Mouse (Mus musculus) liver, embryonic 15.5 days (tissue): ENCODE data around the gene Ccr8. TPM values are rescaled to one million over a fixed set of nuclear protein-coding genes. Genes with fewer than 3 reads are reported as not detected.

ENCODE experiments used
- ATAC-seq: fragments of 200-750 bp; cut with Nextera tagmentation; 2 replicates; pipeline ENCODE4 v1.8.0; 2017; ENCODE audit warnings: moderate number of reproducible peaks, mild to moderate bottlenecking, moderate library complexity; ENCODE audit not compliant: insufficient read depth
- H3K27ac ChIP-seq: fragments of 300-500 bp; sonication (generic); replicated peaks from 2 replicates; pipeline ENCODE4 v1.5.1; 2015; ENCODE audit warnings: mild to moderate bottlenecking, inconsistent platforms
- H3K27me3 ChIP-seq: fragments of 300-500 bp; sonication (generic); 2 replicates; pipeline ENCODE4 v1.6.1; 2015; ENCODE audit warnings: mild to moderate bottlenecking, inconsistent platforms
- H3K36me3 ChIP-seq: fragments of 300-500 bp; sonication (generic); replicated peaks from 2 replicates; pipeline ENCODE4 v1.6.1; 2015; ENCODE audit warnings: moderate library complexity, mild to moderate bottlenecking, inconsistent platforms
- H3K4me1 ChIP-seq: fragments of 300-500 bp; sonication (generic); replicated peaks from 2 replicates; pipeline ENCODE4 v1.6.1; 2015; ENCODE audit warnings: inconsistent platforms
- H3K4me2 ChIP-seq: fragments of 300-500 bp; sonication (generic); 2 replicates; pipeline ENCODE4 v1.6.1; 2015; ENCODE audit warnings: moderate library complexity, mild to moderate bottlenecking, inconsistent platforms
- H3K4me3 ChIP-seq: fragments of 300-500 bp; sonication (generic); replicated peaks from 2 replicates; pipeline ENCODE4 v1.5.1; 2015; ENCODE audit warnings: mild to moderate bottlenecking, inconsistent platforms
- H3K9ac ChIP-seq: fragments of 300-500 bp; sonication (generic); 2 replicates; pipeline ENCODE4 v1.6.1; 2015; ENCODE audit warnings: moderate library complexity, mild to moderate bottlenecking, inconsistent platforms
- H3K9me3 ChIP-seq: fragments of 300-500 bp; sonication (generic); replicated peaks from 2 replicates; pipeline ENCODE4 v1.6.1; 2016; ENCODE audit warnings: inconsistent platforms
- WGBS: fragments of 180-500 bp; shearing (Covaris S2); methylation state at CpG from one replicate; pipeline ENCODE4 v1.1.7; 2015; ENCODE audit warnings: mixed read lengths; ENCODE audit not compliant: insufficient replicate concordance; 5-methylcytosine and 5-hydroxymethylcytosine counted together
- polyA plus RNA-seq: library from polyadenylated mRNA; unstranded; fragments of >200 nt; fragmentation: Nextera tagmentation; extraction: Ambion mirVana; gene quantifications from 2 replicates; pipeline ENCODE4 v1.2.1, GENCODE M21; 2015

Gene Ccr8
- polyA plus RNA-seq, 1 experiment from 2014 or later, result 0.07 TPM

DNA sequence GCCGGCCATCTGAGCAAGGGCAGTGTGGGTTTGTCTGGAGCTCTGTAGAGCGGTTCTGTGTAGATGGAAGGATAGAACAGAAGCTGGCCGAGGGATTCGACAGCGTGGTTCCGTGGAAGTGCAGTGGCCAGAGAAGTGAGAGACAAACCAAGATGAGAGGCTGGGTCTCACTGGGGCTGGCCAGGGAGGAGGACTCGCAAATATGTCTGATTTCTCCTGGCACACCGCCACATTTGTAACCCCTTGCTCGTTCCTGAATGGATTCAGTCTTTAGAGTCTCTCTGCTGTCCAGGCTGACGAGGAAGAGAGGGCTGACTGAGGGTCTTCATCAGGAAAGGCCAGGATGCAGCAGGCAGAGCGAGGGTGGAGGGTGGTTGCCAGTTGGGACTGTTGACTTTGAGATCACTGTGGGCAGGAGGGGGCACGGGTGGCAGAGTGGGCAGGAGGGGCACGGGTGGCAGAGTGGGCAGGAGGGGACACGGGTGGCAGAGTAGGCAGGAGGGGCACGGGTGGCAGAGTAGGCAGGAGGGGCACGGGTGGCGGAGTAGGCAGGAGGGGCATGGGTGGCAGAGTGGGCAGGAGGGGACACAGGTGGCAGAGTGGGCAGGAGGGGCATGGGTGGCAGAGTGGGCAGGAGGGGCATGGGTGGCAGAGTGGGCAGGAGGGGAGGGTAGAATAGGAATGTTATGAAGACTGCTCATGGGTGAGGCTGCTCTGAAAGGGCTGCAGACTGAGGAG is 22.3 kb downstream of the Ccr8 start:
- peak overlapping the region; percentile 99 for H3K27ac ChIP-seq

DNA sequence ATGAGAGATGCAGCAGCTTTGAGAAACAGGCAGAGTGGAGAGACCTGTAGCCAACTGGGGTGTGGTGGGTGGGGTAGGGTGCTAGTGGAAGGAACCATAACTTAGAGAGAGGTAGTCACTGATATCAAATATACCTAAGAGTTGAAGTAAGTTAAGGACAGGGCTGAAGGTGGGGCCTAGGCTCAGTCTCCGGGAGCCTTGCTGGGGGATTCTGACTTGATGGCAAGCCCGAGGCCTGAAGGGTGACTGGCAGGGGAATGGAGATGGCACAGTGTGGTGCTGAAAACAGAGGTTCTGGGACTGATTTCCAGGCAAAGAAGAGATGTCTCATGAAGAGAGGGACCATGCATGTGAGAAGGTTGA is 22.9 kb downstream of the Ccr8 start:
- Histone ChIP-seq H3K27me3 (no peaks in the 10 kb centered on the region), H3K36me3 (peaks cover 36% of the 10 kb centered on the region), H3K4me3 (peak overlapping the region; percentile 68), H3K4me2 (peak overlapping the region; percentile 96), H3K4me1 (peaks cover 88% of the 10 kb centered on the region), H3K27ac (peak overlapping the region; percentile 99), H3K9ac (peak overlapping the region; percentile 79), H3K9me3 (no peaks in the 10 kb centered on the region)
- peak; percentile 36 for ATAC-seq
- WGBS, result 19% methylated on average over 2 of the region's 2 CpGs

More for the DNA sequence above, 22.3 kb downstream of the Ccr8 start:
- Histone ChIP-seq H3K36me3 (peaks cover 31% of the 10 kb centered on the region), H3K9ac (peak overlapping the region; percentile 79), H3K4me1 (peaks cover 87% of the 10 kb centered on the region), H3K4me3 (peak overlapping the region; percentile 68), H3K4me2 (peak overlapping the region; percentile 96), H3K27me3 (no peaks in the 10 kb centered on the region), H3K9me3 (no peaks in the 10 kb centered on the region)
- 71% methylated on average over 17 of the region's 17 CpGs for WGBS
- ATAC-seq, result no peak

DNA sequence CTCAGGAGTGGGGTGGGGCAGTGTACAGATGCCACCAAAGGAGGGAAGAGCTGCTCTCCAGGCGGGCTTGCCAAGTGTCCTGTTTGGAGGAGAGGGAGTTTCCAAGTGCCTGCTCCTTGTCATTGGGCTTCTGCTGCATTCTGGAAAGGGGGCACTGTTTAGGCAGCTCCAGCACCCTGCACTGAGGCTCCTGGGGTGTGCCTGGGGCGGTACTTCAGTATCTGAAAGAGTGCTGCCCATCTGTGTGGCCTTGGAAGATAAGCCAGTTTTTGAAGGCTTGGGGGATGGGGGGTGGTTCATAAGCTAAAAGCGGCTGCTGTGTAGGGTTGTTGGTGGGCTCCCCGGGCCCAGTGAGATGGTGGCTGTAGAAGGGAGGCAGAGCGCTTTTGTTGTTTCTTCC is 23.7 kb downstream of the Ccr8 start:
- Histone ChIP-seq H3K9me3 (no peaks in the 10 kb centered on the region), H3K4me2 (peak overlapping the region; percentile 96), H3K27me3 (no peaks in the 10 kb centered on the region), H3K4me3 (peak overlapping the region; percentile 68), H3K36me3 (peaks cover 44% of the 10 kb centered on the region), H3K9ac (peak overlapping the region; percentile 79), H3K27ac (peak overlapping the region; percentile 99), H3K4me1 (peaks cover 94% of the 10 kb centered on the region)
- 16% methylated on average over 5 of the region's 5 CpGs for WGBS
- peak; percentile 83 for ATAC-seq

DNA sequence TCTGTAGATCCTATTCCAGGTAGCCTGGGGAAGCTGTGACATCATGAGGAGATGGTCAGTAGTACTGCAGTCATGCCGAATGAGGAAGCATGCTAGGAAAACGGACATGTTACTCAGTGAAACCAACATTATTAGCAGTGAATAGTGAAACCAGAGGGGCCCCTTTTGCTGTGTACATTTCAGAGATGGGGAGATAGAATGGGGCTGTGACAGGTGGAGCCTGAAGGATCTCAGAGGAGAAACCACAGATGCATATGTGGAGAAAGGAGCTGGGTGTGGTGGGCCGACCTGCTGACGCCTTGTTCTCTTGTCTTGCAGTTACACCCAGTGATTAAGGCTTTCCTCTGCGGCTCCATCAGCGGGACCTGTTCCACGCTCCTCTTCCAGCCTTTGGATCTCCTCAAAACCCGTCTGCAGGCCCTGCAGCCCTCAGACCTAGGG is 24.3 kb downstream of the Ccr8 start:
- H3K9me3 ChIP-seq, result no peaks in the 10 kb centered on the region
- H3K4me3 ChIP-seq, result peak overlapping the region; percentile 68
- ATAC-seq, result peak; percentile 70
- H3K4me2 ChIP-seq, result peak overlapping the region; percentile 96
- peaks cover 95% of the 10 kb centered on the region for H3K4me1 ChIP-seq
- WGBS, result 12% methylated on average over 8 of the region's 8 CpGs
- H3K36me3 ChIP-seq, result peaks cover 50% of the 10 kb centered on the region
- H3K9ac ChIP-seq, result peak overlapping the region; percentile 79
- H3K27me3 ChIP-seq, result no peaks in the 10 kb centered on the region
- peak overlapping the region; percentile 99 for H3K27ac ChIP-seq

DNA sequence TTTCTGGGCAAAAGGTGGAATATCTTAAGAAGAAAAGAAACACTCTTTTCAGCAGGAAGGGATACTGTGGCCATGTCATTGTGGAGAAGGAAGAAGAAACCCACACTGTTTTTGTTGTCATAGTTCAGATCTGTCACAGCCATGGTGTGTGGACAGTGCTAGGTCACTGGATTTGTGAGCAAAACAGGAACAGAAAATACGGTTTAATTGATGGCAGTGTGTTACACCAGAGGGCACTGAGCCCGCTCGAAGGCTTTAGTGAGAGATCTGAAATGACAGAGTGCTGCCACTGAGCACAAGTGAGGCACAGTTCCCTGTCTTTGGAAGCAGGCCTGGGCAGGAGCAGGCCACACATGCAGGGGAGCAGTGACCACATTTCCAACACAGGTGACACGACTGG is 26.3 kb downstream of the Ccr8 start:
- Histone ChIP-seq H3K4me2 (peak overlapping the region; percentile 96), H3K9ac (peak overlapping the region; percentile 79), H3K27ac (peak overlapping the region; percentile 99), H3K36me3 (peaks cover 71% of the 10 kb centered on the region), H3K4me3 (peak overlapping the region; percentile 68; the same call in 1 of the 2 replicates), H3K4me1 (peaks cover 79% of the 10 kb centered on the region), H3K27me3 (no peaks in the 10 kb centered on the region), H3K9me3 (no peaks in the 10 kb centered on the region)
- WGBS, result 71% methylated on average over 4 of the region's 4 CpGs
- no peak for ATAC-seq

DNA sequence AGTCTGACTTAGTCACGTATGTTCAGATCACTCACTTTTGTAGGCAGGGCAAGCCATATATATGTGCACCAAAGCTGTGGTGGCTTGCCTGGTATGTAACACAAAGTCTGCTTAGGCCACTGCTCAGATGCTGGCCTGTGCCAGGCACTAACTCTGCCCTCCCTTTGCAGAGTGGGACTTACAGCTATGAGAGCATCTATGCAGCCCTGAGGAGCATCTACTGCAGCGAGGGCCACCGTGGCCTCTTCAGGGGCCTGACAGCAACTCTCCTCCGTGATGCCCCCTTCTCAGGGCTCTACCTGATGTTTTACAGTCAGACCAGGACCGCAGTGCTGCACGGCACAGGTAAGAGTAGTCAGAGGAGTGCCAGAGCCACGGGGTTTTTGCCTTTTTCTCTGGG is 28.6 kb downstream of the Ccr8 start:
- H3K4me3 ChIP-seq, result no peak overlapping the region
- no peaks in the 10 kb centered on the region for H3K9me3 ChIP-seq
- H3K4me2 ChIP-seq, result peak overlapping the region; percentile 13
- WGBS, result 94% methylated on average over 7 of the region's 7 CpGs
- H3K4me1 ChIP-seq, result peaks cover 56% of the 10 kb centered on the region
- peaks cover 88% of the 10 kb centered on the region for H3K36me3 ChIP-seq
- ATAC-seq, result no peak
- no peak overlapping the region for H3K9ac ChIP-seq
- H3K27ac ChIP-seq, result peak overlapping the region; percentile 45
- no peaks in the 10 kb centered on the region for H3K27me3 ChIP-seq

DNA sequence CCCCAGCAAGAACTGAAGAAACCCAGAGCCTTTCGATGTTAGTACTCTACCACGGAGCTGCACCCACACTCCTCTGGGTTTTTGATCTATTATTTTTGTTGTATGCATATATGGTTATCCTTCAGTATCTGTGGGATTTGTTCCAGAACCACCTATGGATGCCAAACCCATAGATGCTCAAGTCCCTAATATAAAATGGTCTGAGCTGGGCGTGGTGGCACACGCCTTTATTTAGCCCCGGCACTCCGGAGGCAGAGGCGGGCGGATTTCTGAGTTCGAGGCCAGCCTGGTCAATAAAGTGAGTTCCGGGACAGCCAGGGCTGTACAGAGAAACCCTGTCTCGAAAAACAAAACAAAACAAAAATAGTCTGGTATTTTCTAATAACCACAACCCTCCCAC is 35.0 kb downstream of the Ccr8 start:
- no peak; the same call in 1 of the 2 replicates for ATAC-seq
- peak overlapping the region; percentile 87 for H3K27ac ChIP-seq

DNA sequence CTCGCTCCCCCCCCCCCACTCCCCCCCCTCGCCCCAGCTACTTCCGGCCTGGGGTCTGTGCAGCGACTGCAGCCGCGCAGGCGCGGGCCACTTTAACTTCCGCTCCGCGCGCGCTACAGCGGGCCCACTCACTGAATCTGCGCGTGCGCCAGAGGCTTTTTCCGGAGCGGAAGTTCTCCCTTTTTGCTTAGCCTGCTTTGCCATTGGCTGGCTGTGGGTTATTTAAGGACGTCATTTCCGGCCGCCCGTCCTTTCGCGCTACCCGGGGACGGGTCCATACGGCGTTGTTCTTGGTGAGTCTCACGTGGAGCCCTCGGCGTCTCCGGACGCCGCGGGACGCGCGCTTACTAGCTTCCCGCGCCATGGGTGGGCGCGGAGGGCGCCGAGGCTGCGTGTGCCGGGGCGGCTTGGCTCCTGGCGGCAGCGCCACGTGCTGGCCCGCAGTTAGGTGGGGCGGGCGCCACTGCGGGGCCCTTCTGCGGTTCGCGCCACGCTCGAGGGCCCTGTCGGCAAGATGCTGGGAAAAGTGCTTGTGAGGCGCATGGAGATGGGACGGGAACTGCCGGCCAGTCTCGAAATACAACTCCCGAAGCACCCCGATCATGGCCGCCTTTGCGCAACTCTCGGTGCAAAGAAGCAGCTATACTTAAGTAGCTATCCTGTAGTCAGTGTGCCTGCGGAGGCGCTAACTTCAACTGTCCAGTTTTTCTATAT is 35.8 kb downstream of the Ccr8 start, which contains the start of gene Rpsa:
Gene Rpsa, plus strand, starts transcription at position 152 of the 714 bp plus-strand sequence.
- ATAC-seq, result peak; percentile 92
- Histone ChIP-seq H3K9ac (peak within 1 kb of the TSS; percentile 96), H3K36me3 (peaks cover 68% of the 10 kb centered on the region), H3K27me3 (no peaks in the 10 kb centered on the region), H3K4me3 (peak within 1 kb of the TSS; percentile 99), H3K4me1 (peaks cover 38% of the 10 kb centered on the region), H3K9me3 (no peaks in the 10 kb centered on the region), H3K27ac (peak within 1 kb of the TSS; percentile 87), H3K4me2 (peak within 1 kb of the TSS; percentile 93)
- WGBS, result under 1% methylated on average over 70 of the region's 72 CpGs

More for the DNA sequence above, 35.0 kb downstream of the Ccr8 start:
- WGBS, result 24% methylated on average over 11 of the region's 11 CpGs
- Histone ChIP-seq H3K4me1 (peaks cover 36% of the 10 kb centered on the region), H3K4me3 (peak overlapping the region; percentile 99), H3K27me3 (no peaks in the 10 kb centered on the region), H3K4me2 (peak overlapping the region; percentile 93), H3K9me3 (no peaks in the 10 kb centered on the region), H3K9ac (peak overlapping the region; percentile 59), H3K36me3 (peaks cover 68% of the 10 kb centered on the region)

DNA sequence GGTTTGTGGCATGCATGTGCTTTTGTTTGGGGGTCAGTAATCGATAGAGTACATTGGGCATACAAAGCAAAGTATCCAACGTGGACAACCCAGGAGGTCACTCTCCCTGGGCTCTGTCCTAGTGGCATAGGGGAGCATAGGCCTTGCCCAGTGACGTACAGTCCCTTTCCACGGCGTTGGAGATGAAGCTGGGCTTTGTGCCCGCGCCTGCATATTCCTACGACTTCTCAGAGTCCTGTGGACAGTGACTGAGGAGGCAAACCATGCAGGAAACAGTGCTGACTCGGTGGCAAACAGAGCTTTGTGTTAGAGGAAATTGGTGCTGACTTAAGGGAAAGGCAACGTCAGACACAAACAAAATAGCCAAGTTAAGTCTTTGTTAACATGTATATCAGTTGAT is 37.4 kb downstream of the Ccr8 start:
- H3K9ac ChIP-seq, result peak overlapping the region; percentile 96
- no peak for ATAC-seq
- WGBS, result 22% methylated on average over 10 of the region's 10 CpGs
- H3K27me3 ChIP-seq, result no peaks in the 10 kb centered on the region
- H3K9me3 ChIP-seq, result no peaks in the 10 kb centered on the region
- peaks cover 56% of the 10 kb centered on the region for H3K36me3 ChIP-seq
- peak overlapping the region; percentile 93 for H3K4me2 ChIP-seq
- peaks cover 38% of the 10 kb centered on the region for H3K4me1 ChIP-seq
- peak overlapping the region; percentile 99 for H3K4me3 ChIP-seq
- H3K27ac ChIP-seq, result peak overlapping the region; percentile 87

DNA sequence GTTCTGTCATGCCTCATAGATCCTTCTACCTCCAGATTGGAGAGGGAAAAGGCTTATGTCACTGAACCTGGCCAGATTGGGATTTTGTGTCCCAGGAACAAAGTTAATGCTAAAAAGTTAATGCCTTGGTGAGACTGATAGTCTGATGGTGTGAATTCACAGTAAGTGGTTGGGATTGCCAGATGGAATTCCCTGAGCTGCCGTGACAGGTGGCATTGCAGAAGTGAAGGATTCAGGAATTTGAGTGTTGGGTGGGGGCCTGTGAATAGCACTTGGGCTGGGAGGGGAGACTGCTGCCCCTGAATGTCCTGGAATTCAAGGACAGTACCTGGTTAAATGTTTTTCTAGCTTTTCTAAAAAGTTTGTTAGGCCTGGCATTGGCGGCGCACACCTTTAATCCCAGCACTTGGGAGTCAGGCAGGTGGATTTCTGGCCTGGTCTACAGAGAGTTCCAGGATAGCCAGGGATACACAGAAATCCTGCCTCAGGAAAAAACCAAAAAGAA is 39.9 kb downstream of the Ccr8 start:
- H3K27ac ChIP-seq, result peak overlapping the region; percentile 29; the same call in 1 of the 2 replicates

More for the DNA sequence above, 39.9 kb downstream of the Ccr8 start:
- H3K27me3 ChIP-seq, result no peaks in the 10 kb centered on the region
- H3K4me2 ChIP-seq, result no peak overlapping the region
- no peak for ATAC-seq
- H3K4me3 ChIP-seq, result no peak overlapping the region
- WGBS, result 83% methylated on average over 3 of the region's 3 CpGs
- peaks cover 46% of the 10 kb centered on the region for H3K36me3 ChIP-seq
- H3K9ac ChIP-seq, result no peak overlapping the region
- peaks cover 30% of the 10 kb centered on the region for H3K4me1 ChIP-seq
- H3K9me3 ChIP-seq, result no peaks in the 10 kb centered on the region
